ENCODE assay signal across 30 mouse cellular contexts in genomic region chr17:44485337-44485736, GRCm38 (mm10).
"Had no signal": no experiment of that assay in that cellular context is flagged by ENCODE, and none has a peak within 500 bp of the region (broad histone marks: within the 10 kb centered on the region; RNA-seq: fewer than 3 reads in every experiment).

No protein-coding gene starts in this region.

- H3K27ac ChIP-seq: left cerebral cortex, adult 2 months; limb, embryonic 10.5 days; limb, embryonic 12.5 days; limb, embryonic 13.5 days; limb, embryonic 15.5 days; liver, embryonic 12.5 days; liver, embryonic 13.5 days; liver, embryonic 14.5 days; liver, embryonic 15.5 days; lung, embryonic 15.5 days; macrophage; midbrain, embryonic 12.5 days; midbrain, embryonic 13.5 days; midbrain, embryonic 15.5 days had no signal

- H3K9me3 ChIP-seq: limb, embryonic 10.5 days; limb, embryonic 12.5 days; limb, embryonic 13.5 days; limb, embryonic 15.5 days; liver, embryonic 12.5 days; liver, embryonic 13.5 days; liver, embryonic 15.5 days; lung, embryonic 15.5 days; megakaryocyte, embryonic 14.5 days; midbrain, embryonic 12.5 days; midbrain, embryonic 13.5 days; midbrain, embryonic 15.5 days had no signal

- H3K4me3 ChIP-seq: left cerebral cortex, adult 2 months; limb, embryonic 10.5 days; limb, embryonic 12.5 days; limb, embryonic 13.5 days; limb, embryonic 15.5 days; liver, embryonic 12.5 days; liver, embryonic 13.5 days; liver, embryonic 15.5 days; lung, embryonic 15.5 days; megakaryocyte, embryonic 14.5 days; midbrain, embryonic 12.5 days; midbrain, embryonic 13.5 days; midbrain, embryonic 15.5 days; myocyte had no signal

- H3K36me3 ChIP-seq: limb, embryonic 10.5 days; limb, embryonic 12.5 days; limb, embryonic 13.5 days; limb, embryonic 15.5 days; liver, embryonic 12.5 days; liver, embryonic 13.5 days; liver, embryonic 15.5 days; lung, embryonic 15.5 days; midbrain, embryonic 12.5 days; midbrain, embryonic 13.5 days; midbrain, embryonic 15.5 days had no signal

- H3K4me2 ChIP-seq: limb, embryonic 12.5 days; limb, embryonic 13.5 days; limb, embryonic 15.5 days; liver, embryonic 11.5 days; liver, embryonic 12.5 days; liver, embryonic 13.5 days; liver, embryonic 15.5 days; lung, embryonic 14.5 days; lung, embryonic 15.5 days; midbrain, embryonic 12.5 days; midbrain, embryonic 13.5 days; midbrain, embryonic 15.5 days had no signal

- H3K27me3 ChIP-seq: limb, embryonic 13.5 days; limb, embryonic 15.5 days; liver, embryonic 12.5 days; liver, embryonic 13.5 days; liver, embryonic 15.5 days; lung, embryonic 15.5 days; midbrain, embryonic 12.5 days; midbrain, embryonic 13.5 days; midbrain, embryonic 15.5 days had no signal

- H3K9ac ChIP-seq: limb, embryonic 12.5 days; limb, embryonic 13.5 days; limb, embryonic 15.5 days; liver, embryonic 12.5 days; liver, embryonic 13.5 days; liver, embryonic 14.5 days; liver, embryonic 15.5 days; liver, postnatal 0 days; lung, embryonic 14.5 days; lung, embryonic 15.5 days; midbrain, embryonic 12.5 days; midbrain, embryonic 13.5 days; midbrain, embryonic 15.5 days had no signal

- DNase-seq: left cerebral cortex, postnatal 4 days; liver; liver, embryonic 13.5 days; liver, postnatal 0 days; lung, adult 18-20 months; lung, adult 2 months; lung, embryonic 14.5 days; lung, postnatal 10 days; lung, postnatal 14 days; lung, postnatal 36 days; lung, postnatal 4 days; midbrain, embryonic 14.5 days had no signal

- ATAC-seq: liver, embryonic 12.5 days; liver, postnatal 0 days; lung, postnatal 0 days; midbrain, embryonic 13.5 days; midbrain, embryonic 15.5 days; midbrain, embryonic 16.5 days had no signal

- H3K4me1 ChIP-seq: limb, embryonic 15.5 days; liver, embryonic 12.5 days; liver, embryonic 13.5 days; liver, embryonic 15.5 days; lung, embryonic 15.5 days; megakaryocyte, embryonic 14.5 days; midbrain, embryonic 12.5 days; midbrain, embryonic 13.5 days; midbrain, embryonic 15.5 days had no signal
